Mouse (Mus musculus): ENCODE measurements around the gene Sprr2h. TPM values are rescaled to one million over a fixed set of nuclear protein-coding genes. Genes with fewer than 3 reads are reported as not detected.

Sprr2h gene
- total and polyA plus RNA-seq, 3 experiments: not detected

DNA sequence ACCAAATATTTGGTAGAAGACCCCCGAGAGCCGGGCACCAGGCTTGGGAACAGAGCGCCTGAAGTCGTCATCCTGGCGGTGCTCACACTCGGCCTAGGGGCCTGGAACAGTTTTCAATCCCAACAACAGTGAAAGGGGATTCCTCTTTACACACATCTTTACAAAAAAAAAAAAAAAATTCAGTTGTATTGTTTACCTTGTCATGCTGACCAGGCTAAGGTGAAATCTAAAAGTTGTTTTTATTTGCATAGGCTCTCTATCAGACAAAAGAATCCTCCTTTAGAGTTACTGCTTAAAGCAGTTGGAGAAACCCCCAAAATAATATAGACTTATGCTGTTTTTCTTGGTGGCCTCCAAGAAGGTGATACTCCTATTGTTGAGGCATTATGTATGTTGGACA lies 43.8 kb downstream of the Sprr2h start, which contains the start of gene Gm9774:
Gene Gm9774 (minus strand): TSS at position 101 of the 400 bp plus-strand sequence.
- no peaks in the 10 kb centered on the region for H3K9me3 ChIP-seq (replicated peaks; ENCODE audit: insufficient read depth, low read length)
- no peak for TF ChIP-seq MAFK (IDR thresholded peaks at IDR 0.05; ENCODE audit: borderline replicate concordance, low read depth, low read length)
- no peak for TF ChIP-seq CHD2 (IDR thresholded peaks at IDR 0.05; ENCODE audit: low read length)
- TF ChIP-seq RCOR1 (IDR thresholded peaks at IDR 0.05; ENCODE audit: low read depth, low read length): no peak
- no peak for TF ChIP-seq JUND (IDR thresholded peaks at IDR 0.05; ENCODE audit: low read depth, low read length)
- no peak for TF ChIP-seq POLR2A (IDR thresholded peaks at IDR 0.05; ENCODE audit: control insufficient read depth in 1 of 2, insufficient read depth in 1 of 2, low read depth in 1 of 2, low read length in 2 of 2, poor library complexity in 1 of 2)
- TF ChIP-seq MYC (IDR thresholded peaks at IDR 0.05; ENCODE audit: low read depth, low read length): no peak
- no peak for TF ChIP-seq SIN3A (IDR thresholded peaks at IDR 0.05; ENCODE audit: low read length)
- TF ChIP-seq MXI1 (IDR thresholded peaks at IDR 0.05; ENCODE audit: low read depth, low read length): no peak
- TF ChIP-seq ZC3H11A (IDR thresholded peaks at IDR 0.05; ENCODE audit: low read depth, low read length): no peak
- no peak for TF ChIP-seq NELFE (IDR thresholded peaks at IDR 0.05; ENCODE audit: low read depth, low read length)
- TF ChIP-seq RAD21 (IDR thresholded peaks at IDR 0.05; ENCODE audit: low read depth, low read length): no peak
- TF ChIP-seq CTCF (IDR thresholded peaks at IDR 0.05 in 2 of 3, conservative IDR thresholded peaks at IDR 0.05 in 1 of 3; ENCODE audit: control insufficient read depth in 1 of 3, insufficient read depth in 1 of 3, low read depth in 2 of 3, low read length in 3 of 3, poor library complexity in 1 of 3, severe bottlenecking in 1 of 3): no peak
- no peak for TF ChIP-seq GABPA (IDR thresholded peaks at IDR 0.05; ENCODE audit: low read depth, low read length)
- no peak for TF ChIP-seq MYB (IDR thresholded peaks at IDR 0.05; ENCODE audit: low read depth, low read length)
- TF ChIP-seq CHD1 (IDR thresholded peaks at IDR 0.05; ENCODE audit: low read depth, low read length): no peak
- TF ChIP-seq BHLHE40 (IDR thresholded peaks at IDR 0.05; ENCODE audit: borderline replicate concordance, low read depth, low read length): no peak
- H3K27me3 ChIP-seq (ENCODE audit: control insufficient read depth in 1 of 2, insufficient read depth in 2 of 2, low read length in 2 of 2): no peaks in the 10 kb centered on the region
- H3K4me1 ChIP-seq (ENCODE audit: control insufficient read depth in 1 of 2, insufficient read depth in 2 of 2, low read length in 2 of 2): no peaks in the 10 kb centered on the region
- no peak for DNase-seq (ENCODE audit: low read depth, low spot score)
- no peak within 1 kb of the TSS for H3K9ac ChIP-seq (ENCODE audit: control insufficient read depth, low read depth, low read length, poor library complexity, severe bottlenecking)
- H3K79me2 ChIP-seq (ENCODE audit: control insufficient read depth, insufficient read depth, low read length, poor library complexity): no peaks in the 10 kb centered on the region
- no peak within 1 kb of the TSS for H3K4me3 ChIP-seq (ENCODE audit: control insufficient read depth in 1 of 2, insufficient read depth in 1 of 2, low read depth in 2 of 2, low read length in 2 of 2)
- H3K27ac ChIP-seq (ENCODE audit: control insufficient read depth, low read depth, low read length): no peak within 1 kb of the TSS
- no peaks in the 10 kb centered on the region for H3K36me3 ChIP-seq (ENCODE audit: control insufficient read depth in 1 of 2, insufficient read depth in 2 of 2, low read length in 2 of 2)

DNA sequence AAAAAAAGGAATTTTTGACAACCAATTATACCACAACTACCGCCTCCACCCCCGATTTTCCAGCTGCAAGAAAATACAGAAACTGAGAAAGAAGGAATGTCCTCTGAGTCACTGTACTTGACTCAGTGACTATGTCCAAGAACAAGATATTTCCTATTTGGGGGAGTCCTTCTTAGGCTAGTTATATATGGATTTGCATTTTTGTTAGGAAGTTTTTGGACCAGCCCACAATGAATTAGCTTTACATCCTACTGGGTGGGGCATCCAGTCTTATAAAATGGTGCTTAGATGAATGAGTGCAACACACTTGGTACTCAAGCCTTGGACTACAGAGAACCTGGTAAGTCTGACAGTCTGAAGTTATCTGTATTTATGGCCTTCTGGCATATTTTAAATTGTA lies 46.8 kb downstream of the Sprr2h start, which contains the start of gene Sprr2k:
Gene Sprr2k (plus strand): TSS at position 301 of the 400 bp plus-strand sequence.
- Histone ChIP-seq H3K4me3 (ENCODE audit: control insufficient read depth in 1 of 2, insufficient read depth in 1 of 2, low read depth in 2 of 2, low read length in 2 of 2) (no peak within 1 kb of the TSS), H3K36me3 (ENCODE audit: control insufficient read depth in 1 of 2, insufficient read depth in 2 of 2, low read length in 2 of 2) (no peaks in the 10 kb centered on the region), H3K9me3 (replicated peaks; ENCODE audit: insufficient read depth, low read length) (no peaks in the 10 kb centered on the region), H3K27me3 (ENCODE audit: control insufficient read depth in 1 of 2, insufficient read depth in 2 of 2, low read length in 2 of 2) (no peaks in the 10 kb centered on the region), H3K79me2 (ENCODE audit: control insufficient read depth, insufficient read depth, low read length, poor library complexity) (no peaks in the 10 kb centered on the region), H3K27ac (ENCODE audit: control insufficient read depth, low read depth, low read length) (no peak within 1 kb of the TSS), H3K9ac (ENCODE audit: control insufficient read depth, low read depth, low read length, poor library complexity, severe bottlenecking) (no peak within 1 kb of the TSS), H3K4me1 (ENCODE audit: control insufficient read depth in 1 of 2, insufficient read depth in 2 of 2, low read length in 2 of 2) (no peaks in the 10 kb centered on the region)
- DNase-seq (ENCODE audit: low read depth, low spot score): no peak
- TF ChIP-seq BHLHE40 (IDR thresholded peaks at IDR 0.05; ENCODE audit: borderline replicate concordance, low read depth, low read length) (no peak), USF1 (IDR thresholded peaks at IDR 0.05; ENCODE audit: low read depth, low read length) (no peak), CHD1 (IDR thresholded peaks at IDR 0.05; ENCODE audit: low read depth, low read length) (no peak), ZKSCAN1 (IDR thresholded peaks at IDR 0.05; ENCODE audit: low read depth, low read length) (no peak), TCF12 (IDR thresholded peaks at IDR 0.05; ENCODE audit: low read depth, low read length) (no peak), MAX (IDR thresholded peaks at IDR 0.05; ENCODE audit: low read length) (no peak), ZC3H11A (IDR thresholded peaks at IDR 0.05; ENCODE audit: low read depth, low read length) (no peak), CHD2 (IDR thresholded peaks at IDR 0.05; ENCODE audit: low read length) (no peak), RAD21 (IDR thresholded peaks at IDR 0.05; ENCODE audit: low read depth, low read length) (no peak), ZNF384 (IDR thresholded peaks at IDR 0.05; ENCODE audit: low read depth, low read length) (no peak), GABPA (IDR thresholded peaks at IDR 0.05; ENCODE audit: low read depth, low read length) (no peak), RCOR1 (IDR thresholded peaks at IDR 0.05; ENCODE audit: low read depth, low read length) (no peak), MAZ (IDR thresholded peaks at IDR 0.05; ENCODE audit: low read depth, low read length) (no peak), POLR2A (IDR thresholded peaks at IDR 0.05; ENCODE audit: control insufficient read depth in 1 of 2, insufficient read depth in 1 of 2, low read depth in 1 of 2, low read length in 2 of 2, poor library complexity in 1 of 2) (no peak), MAFK (IDR thresholded peaks at IDR 0.05; ENCODE audit: borderline replicate concordance, low read depth, low read length) (no peak), MEF2A (IDR thresholded peaks at IDR 0.05; ENCODE audit: extremely low read depth, insufficient replicate concordance, low read depth, low read length, poor library complexity, severe bottlenecking) (no peak), NELFE (IDR thresholded peaks at IDR 0.05; ENCODE audit: low read depth, low read length) (no peak), SIN3A (IDR thresholded peaks at IDR 0.05; ENCODE audit: low read length) (no peak)

Measured in MEL (cell line).